Mouse (Mus musculus): ENCODE measurements around the gene Htr5b. TPM values are rescaled to one million over a fixed set of nuclear protein-coding genes. Genes with fewer than 3 reads are reported as not detected.
A peak's percentile ranks its signal among the peaks of the same experiment; 100 is the strongest.

Htr5b gene
- total RNA-seq, 2 experiments from 2014 or later = not detected

DNA sequence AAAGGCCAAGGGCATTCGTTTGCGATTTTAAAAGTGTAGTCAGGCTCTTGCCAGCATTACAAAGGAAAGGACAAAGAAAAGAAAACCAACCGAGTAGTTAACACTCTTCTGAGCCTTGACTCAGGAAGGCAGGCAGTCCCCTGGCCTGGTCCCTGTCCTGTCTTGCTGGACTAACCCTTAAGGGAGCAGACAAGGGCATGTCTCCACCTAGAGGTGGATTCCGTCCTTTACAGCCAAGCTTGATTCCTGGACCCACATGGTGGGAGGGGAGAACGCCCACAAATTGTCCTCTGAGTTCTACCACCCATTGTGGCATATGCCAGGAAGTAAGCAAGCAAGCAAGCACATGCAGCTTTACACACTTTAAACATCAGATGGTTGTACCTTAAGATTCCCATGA lies 38.0 kb downstream of the Htr5b start:
- peak in 1 of 2 experiments; percentile 22 for DNase-seq (ENCODE audit: low spot score in 2 of 2)

- DNase-seq (ENCODE audit: low spot score in 2 of 2) = no peak
Observed at GRCm38 (mm10) chr1:121486803-121487202, 41.5 kb downstream of the Htr5b start.

GRCm38 (mm10) chr1:121483091-121483490 lies 45.2 kb downstream of the Htr5b start:
- DNase-seq (ENCODE audit: low spot score in 2 of 2) = peak in 1 of 2 experiments; percentile 43

GRCm38 (mm10) chr1:121479403-121479802 lies 48.9 kb downstream of the Htr5b start:
- DNase-seq (ENCODE audit: low spot score in 2 of 2) = no peak

GRCm38 (mm10) chr1:121478284-121478980 lies 49.8 kb downstream of the Htr5b start:
- no peak for DNase-seq (ENCODE audit: low spot score in 2 of 2)

DNA sequence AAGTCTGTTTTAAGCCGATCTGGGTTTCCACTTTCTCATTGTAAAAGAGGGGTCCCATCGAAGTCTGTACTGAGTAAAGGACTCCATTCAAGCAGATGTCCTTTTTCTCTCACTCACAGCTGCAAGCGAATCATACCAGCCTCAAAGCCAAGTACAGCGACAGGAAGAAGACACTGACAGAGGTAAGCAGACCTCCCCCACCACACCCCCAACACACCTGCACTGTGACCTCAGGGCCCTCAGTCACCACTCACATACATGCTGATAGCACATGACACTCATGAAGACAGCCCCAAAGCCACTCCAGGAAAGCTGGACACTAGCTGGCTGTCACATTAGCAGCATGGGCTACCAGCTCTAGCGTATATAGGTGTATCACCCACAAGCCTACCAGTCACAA lies 50.5 kb downstream of the Htr5b start:
- DNase-seq (ENCODE audit: low spot score in 2 of 2) = no peak

DNA sequence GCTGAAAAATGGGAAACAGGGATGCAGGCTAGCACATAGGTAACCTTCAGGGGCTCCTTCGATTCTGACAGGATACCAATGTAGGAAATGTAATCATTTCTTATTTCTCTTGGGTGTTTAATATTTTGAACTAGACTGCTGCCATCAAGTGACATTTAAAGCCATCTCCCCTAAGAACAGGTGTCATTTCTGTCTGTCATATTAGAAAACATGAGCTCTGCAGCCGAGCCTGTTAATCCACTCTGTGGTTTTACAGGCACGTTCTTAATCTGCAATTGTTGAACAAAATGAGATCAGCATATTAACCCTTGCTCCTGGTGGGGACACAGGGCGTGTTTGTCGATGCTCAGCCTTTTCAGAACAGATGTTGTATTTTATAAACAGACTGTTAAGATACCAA lies 56.8 kb downstream of the Htr5b start:
- DNase-seq (ENCODE audit: low spot score in 2 of 2) = no peak

DNA sequence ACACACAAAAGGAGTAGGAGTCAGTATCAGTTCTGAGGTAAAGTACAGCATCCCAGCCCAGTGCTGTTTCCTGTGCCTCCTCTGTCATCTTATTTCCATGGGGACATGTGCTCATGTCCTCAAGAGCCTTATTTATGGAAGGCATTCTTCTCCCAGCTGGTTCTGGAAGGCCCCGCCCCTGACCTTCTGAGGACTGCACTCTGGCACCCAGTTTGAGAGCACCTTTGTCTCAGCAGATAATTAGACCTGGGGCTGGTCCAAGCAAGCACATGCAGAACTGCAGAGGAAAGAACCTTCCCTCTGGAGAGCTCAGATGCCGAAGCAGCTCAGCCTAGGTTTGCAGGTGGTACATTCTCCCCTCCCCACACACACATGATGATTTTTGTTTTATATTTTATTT lies 60.0 kb downstream of the Htr5b start:
- DNase-seq (ENCODE audit: low spot score in 2 of 2) = no peak

GRCm38 (mm10) chr1:121466276-121466675 lies 62.0 kb downstream of the Htr5b start:
- peak in 1 of 2 experiments; percentile 24 for DNase-seq (ENCODE audit: low spot score in 2 of 2)

DNA sequence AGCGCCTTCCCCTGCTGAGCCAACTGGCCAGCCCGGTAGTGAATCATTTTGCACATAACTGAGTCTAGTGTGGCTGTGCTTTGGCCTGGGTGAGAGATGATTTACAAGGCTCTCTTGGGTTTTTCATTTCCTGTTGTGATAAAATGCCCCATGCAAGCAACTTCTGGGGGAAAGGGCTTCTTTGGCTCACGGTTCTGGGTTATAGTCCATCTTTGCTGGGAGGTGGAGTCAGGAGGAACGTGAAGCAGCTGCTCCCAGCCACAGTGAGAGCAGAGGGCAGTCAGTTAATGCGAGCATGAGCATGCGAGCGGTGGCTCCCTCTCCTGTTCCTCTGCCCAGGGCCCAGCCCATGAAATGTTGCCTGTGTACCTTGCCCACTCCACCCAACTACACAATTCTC lies 64.5 kb downstream of the Htr5b start:
- no peak for DNase-seq (ENCODE audit: low spot score in 2 of 2)

DNA sequence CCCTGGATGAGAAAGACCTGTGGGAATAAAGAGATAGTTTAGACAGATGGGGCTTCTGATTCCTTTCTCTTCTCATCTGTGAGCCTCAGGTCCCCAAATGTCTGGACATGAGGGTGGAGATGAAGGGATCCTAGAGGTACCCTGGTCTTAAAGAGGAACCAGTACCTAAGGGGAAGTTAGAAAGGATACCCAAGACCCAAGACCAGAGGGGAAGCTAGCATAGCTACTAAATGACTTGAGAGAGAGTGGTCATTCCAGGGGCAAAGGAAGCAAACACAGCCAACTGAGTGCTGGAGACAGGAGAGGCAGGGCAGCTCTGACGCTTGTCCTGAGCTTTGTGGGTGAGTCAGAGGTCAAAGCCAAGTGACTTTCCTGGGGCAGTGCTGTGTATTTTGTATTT lies 65.6 kb downstream of the Htr5b start:
- no peak for DNase-seq (ENCODE audit: low spot score in 2 of 2)

DNA sequence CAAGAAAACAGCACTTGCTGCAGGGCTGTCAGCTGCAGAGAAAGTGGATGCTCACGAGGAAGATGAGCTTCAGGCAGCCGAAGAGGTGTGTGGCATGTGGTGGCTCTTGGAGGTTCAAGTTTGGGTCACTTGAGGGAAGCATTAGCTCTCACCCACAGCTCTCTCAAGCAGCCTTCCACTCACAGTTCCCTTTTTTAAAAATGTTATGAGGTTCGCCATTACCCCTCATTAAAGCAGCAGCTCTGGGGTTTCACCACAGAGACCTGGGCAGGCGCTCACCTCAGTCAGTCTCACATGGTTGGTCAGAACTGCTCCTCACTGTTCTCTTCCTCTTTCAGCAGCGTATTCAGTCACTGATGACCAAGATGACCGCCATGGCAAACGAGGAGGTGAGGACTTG lies 66.4 kb downstream of the Htr5b start:
- no peak for DNase-seq (ENCODE audit: low spot score in 2 of 2)

- no peak for DNase-seq (ENCODE audit: low spot score in 2 of 2)
Observed at GRCm38 (mm10) chr1:121460077-121460476, 68.2 kb downstream of the Htr5b start.

Other genes starting within 250 kb of the Htr5b start
- 10 to 100 TPM; 49.3 to 61.4 TPM for gene Insig2, start 195.9 kb downstream of the Htr5b start, total RNA-seq (2021)
- 10 to 100 TPM; 22.9 to 23.5 TPM for gene Ccdc93, start 97.4 kb downstream of the Htr5b start, total RNA-seq (2021)
- gene Ddx18, start 39.5 kb upstream of the Htr5b start, total RNA-seq (2021) = 10 to 100 TPM; 45.3 to 48.2 TPM